Mouse (Mus musculus) kidney, embryonic 14.5 days (tissue): ENCODE data around the gene Srp14. TPM values are rescaled to one million over a fixed set of nuclear protein-coding genes. Genes with fewer than 3 reads are reported as not detected.

Experiments
- ATAC-seq: fragments of 200-750 bp; cut with Nextera tagmentation; 2 replicates; pipeline ENCODE4 v1.8.0; 2017; ENCODE audit warnings: moderate number of reproducible peaks, mild to moderate bottlenecking, moderate TSS enrichment, moderate library complexity; ENCODE audit not compliant: low FRiP score, low TSS enrichment
- H3K27ac ChIP-seq: fragments of 300-500 bp; sonication (generic); 2 replicates; pipeline ENCODE4 v1.5.1; 2014; ENCODE audit warnings: low read depth, mild to moderate bottlenecking, low read length, moderate library complexity, mixed read lengths
- H3K27me3 ChIP-seq: fragments of 300-500 bp; sonication (generic); 2 replicates; pipeline ENCODE4 v1.6.1; 2014; ENCODE audit warnings: mild to moderate bottlenecking, low read length; ENCODE audit not compliant: control insufficient read depth, insufficient read depth
- H3K36me3 ChIP-seq: fragments of 300-500 bp; sonication (generic); 2 replicates; pipeline ENCODE4 v1.6.1; 2014; ENCODE audit warnings: low read length, mixed read lengths; ENCODE audit not compliant: control insufficient read depth, insufficient read depth
- H3K4me1 ChIP-seq: fragments of 300-500 bp; sonication (generic); 2 replicates; pipeline ENCODE4 v1.6.1; 2014; ENCODE audit warnings: low read length, mixed read lengths; ENCODE audit not compliant: control insufficient read depth, insufficient read depth
- H3K4me2 ChIP-seq: fragments of 300-500 bp; sonication (generic); replicated peaks from 2 replicates; pipeline ENCODE4 v1.6.1; 2014; ENCODE audit warnings: low read depth, mild to moderate bottlenecking, low read length
- H3K4me3 ChIP-seq: fragments of 300-500 bp; sonication (generic); 2 replicates; pipeline ENCODE4 v1.5.1; 2014; ENCODE audit warnings: mild to moderate bottlenecking, low read length
- H3K9ac ChIP-seq: fragments of 300-500 bp; sonication (generic); 2 replicates; pipeline ENCODE4 v1.6.1; 2014; ENCODE audit warnings: low read depth, mild to moderate bottlenecking, low read length, moderate library complexity
- H3K9me3 ChIP-seq: fragments of 300-500 bp; sonication (generic); 2 replicates; pipeline ENCODE4 v1.6.1; 2016; ENCODE audit warnings: low read length; ENCODE audit not compliant: control insufficient read depth
- WGBS: fragments of 180-500 bp; shearing (Covaris S2); extraction: QIAGEN DNeasy Blood & Tissue Kit; methylation state at CpG from one replicate; pipeline ENCODE4 v1.1.7; 2014; 5-methylcytosine and 5-hydroxymethylcytosine counted together
- polyA plus RNA-seq: library from polyadenylated mRNA; unstranded; fragments of >200 nt; fragmentation: Nextera tagmentation; extraction: Ambion mirVana; gene quantifications from 2 replicates; pipeline ENCODE4 v1.2.1, GENCODE M21; 2014

Gene Srp14
- polyA plus RNA-seq, 1 experiment from 2014 or later = 234 TPM

GRCm38 (mm10) chr2:118429297-118429696 lies 50.2 kb downstream of the Srp14 start:
- Histone ChIP-seq H3K9ac (no peak overlapping the region), H3K9me3 (no peaks in the 10 kb centered on the region), H3K4me1 (no peaks in the 10 kb centered on the region), H3K4me3 (no peak overlapping the region), H3K27ac (no peak overlapping the region), H3K27me3 (no peaks in the 10 kb centered on the region), H3K4me2 (no peak overlapping the region), H3K36me3 (peaks cover 58% of the 10 kb centered on the region)
- ATAC-seq = no peak
- 84% methylated on average over 9 of the region's 9 CpGs for WGBS

GRCm38 (mm10) chr2:118428296-118428695 lies 51.2 kb downstream of the Srp14 start:
- H3K4me1 ChIP-seq = no peaks in the 10 kb centered on the region
- no peak overlapping the region for H3K27ac ChIP-seq
- no peak overlapping the region for H3K4me3 ChIP-seq
- H3K9ac ChIP-seq = no peak overlapping the region
- H3K4me2 ChIP-seq = no peak overlapping the region
- H3K9me3 ChIP-seq = no peaks in the 10 kb centered on the region
- no peak for ATAC-seq
- WGBS = 98% methylated on average over 6 of the region's 6 CpGs
- H3K36me3 ChIP-seq = peaks cover 48% of the 10 kb centered on the region
- H3K27me3 ChIP-seq = no peaks in the 10 kb centered on the region

Other genes with a start within 250 kb of the Srp14 start
- 1.3 and 1.7 TPM in 2 replicates for gene Fsip1, start 222.7 kb downstream of the Srp14 start, polyA plus RNA-seq
- gene Gpr176, start 106.3 kb downstream of the Srp14 start, polyA plus RNA-seq = 0.69 and 1.4 TPM in 2 replicates
- 9.1 and 14.7 TPM in 2 replicates for gene Eif2ak4, start 91.1 kb downstream of the Srp14 start, polyA plus RNA-seq
- gene Bmf, start 70.0 kb upstream of the Srp14 start, polyA plus RNA-seq = 6.0 and 9.6 TPM in 2 replicates
- 63.7 and 107 TPM in 2 replicates for gene Bub1b, start 118.5 kb upstream of the Srp14 start, polyA plus RNA-seq
- gene Pak6, start 183.6 kb upstream of the Srp14 start, polyA plus RNA-seq = 0.54 and 0.90 TPM in 2 replicates
- gene Ankrd63, start 224.3 kb upstream of the Srp14 start, polyA plus RNA-seq = 0.24 and 0.65 TPM in 2 replicates
- 1.7 and 1.9 TPM in 2 replicates for gene Plcb2, start 248.7 kb upstream of the Srp14 start, polyA plus RNA-seq